Mouse (Mus musculus) testis, adult 2 months (tissue): ENCODE results near the gene Arl15. TPM values are rescaled to one million over a fixed set of nuclear protein-coding genes. Genes with fewer than 3 reads are reported as not detected.

Source experiments
- H3K27ac ChIP-seq: fragments of 200-500 bp; 2 replicates; pipeline ENCODE4 v1.5.1; 2012; ENCODE audit warnings: low read depth, low read length; ENCODE audit not compliant: control insufficient read depth, insufficient read depth
- H3K27me3 ChIP-seq: fragments of 200-500 bp; 2 replicates; pipeline ENCODE4 v1.6.1; 2012; ENCODE audit warnings: mild to moderate bottlenecking, low read length, moderate library complexity; ENCODE audit not compliant: control insufficient read depth, insufficient read depth
- H3K36me3 ChIP-seq: fragments of 200-500 bp; 2 replicates; pipeline ENCODE4 v1.6.1; 2012; ENCODE audit warnings: mild to moderate bottlenecking, low read length; ENCODE audit not compliant: control insufficient read depth, insufficient read depth
- H3K4me1 ChIP-seq: fragments of 200-500 bp; 2 replicates; pipeline ENCODE4 v1.6.1; 2012; ENCODE audit warnings: low read length; ENCODE audit not compliant: control insufficient read depth, insufficient read depth
- H3K4me3 ChIP-seq: fragments of 200-500 bp; 2 replicates; pipeline ENCODE4 v1.5.1; 2012; ENCODE audit warnings: low read depth, mild to moderate bottlenecking, low read length, moderate library complexity, mixed read lengths; ENCODE audit not compliant: control insufficient read depth
- CTCF ChIP-seq: fragments of 200-500 bp; IDR thresholded peaks from 2 replicates; pipeline ENCODE4 v1.5.1; 2012; ENCODE audit warnings: low read depth, mild to moderate bottlenecking, inconsistent platforms, low read length, moderate library complexity; ENCODE audit not compliant: control insufficient read depth, insufficient read depth, insufficient replicate concordance
- POLR2A ChIP-seq: fragments of 200-500 bp; IDR thresholded peaks from 2 replicates; pipeline ENCODE4 v1.6.1; 2012; ENCODE audit warnings: low read depth, mild to moderate bottlenecking, inconsistent platforms, low read length, moderate library complexity; ENCODE audit not compliant: control insufficient read depth
- polyA plus RNA-seq: library from polyadenylated mRNA; depleted of rRNA; stranded (reverse); fragments of >200 nt; gene quantifications from 2 replicates; pipeline ENCODE4 v1.2.3, GENCODE M21; 2012

Gene Arl15
- polyA plus RNA-seq, 1 experiment, result 2.0 TPM

DNA sequence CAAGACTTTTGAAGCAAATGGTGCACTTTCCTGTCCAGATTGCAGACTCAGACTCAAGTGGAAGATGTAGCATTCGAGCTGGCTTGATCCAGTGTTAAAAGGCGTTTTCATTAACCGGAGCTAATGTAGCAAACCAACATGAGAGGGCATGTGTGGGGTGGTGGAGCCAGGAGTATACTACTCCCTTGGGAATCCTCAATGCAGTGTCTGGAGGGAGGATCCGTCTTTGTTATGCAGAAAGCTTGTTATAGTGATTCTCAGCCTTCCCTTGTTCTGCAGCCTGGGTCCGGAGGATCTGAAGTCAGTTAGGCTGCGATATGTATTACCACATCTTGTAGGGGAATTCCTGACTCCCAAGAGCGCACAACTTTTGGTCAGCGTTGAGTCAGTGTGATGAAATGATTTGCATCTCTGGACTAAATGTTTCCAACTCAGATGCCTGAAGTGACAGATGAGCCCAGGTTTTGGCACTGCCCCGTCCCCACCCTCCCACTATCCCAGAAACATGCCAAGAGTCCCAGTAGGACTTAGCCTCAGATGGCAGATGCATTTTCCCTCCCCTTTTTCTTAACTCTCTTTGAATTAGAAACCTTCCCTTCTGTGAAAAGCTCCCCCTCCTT is 363.9 kb downstream of the Arl15 start:
- no peaks in the 10 kb centered on the region for H3K27me3 ChIP-seq
- no peak overlapping the region for H3K4me3 ChIP-seq
- no peak overlapping the region for H3K27ac ChIP-seq
- H3K4me1 ChIP-seq, result no peaks in the 10 kb centered on the region
- no peaks in the 10 kb centered on the region for H3K36me3 ChIP-seq
- no peak for TF ChIP-seq CTCF
- TF ChIP-seq POLR2A, result no peak

DNA sequence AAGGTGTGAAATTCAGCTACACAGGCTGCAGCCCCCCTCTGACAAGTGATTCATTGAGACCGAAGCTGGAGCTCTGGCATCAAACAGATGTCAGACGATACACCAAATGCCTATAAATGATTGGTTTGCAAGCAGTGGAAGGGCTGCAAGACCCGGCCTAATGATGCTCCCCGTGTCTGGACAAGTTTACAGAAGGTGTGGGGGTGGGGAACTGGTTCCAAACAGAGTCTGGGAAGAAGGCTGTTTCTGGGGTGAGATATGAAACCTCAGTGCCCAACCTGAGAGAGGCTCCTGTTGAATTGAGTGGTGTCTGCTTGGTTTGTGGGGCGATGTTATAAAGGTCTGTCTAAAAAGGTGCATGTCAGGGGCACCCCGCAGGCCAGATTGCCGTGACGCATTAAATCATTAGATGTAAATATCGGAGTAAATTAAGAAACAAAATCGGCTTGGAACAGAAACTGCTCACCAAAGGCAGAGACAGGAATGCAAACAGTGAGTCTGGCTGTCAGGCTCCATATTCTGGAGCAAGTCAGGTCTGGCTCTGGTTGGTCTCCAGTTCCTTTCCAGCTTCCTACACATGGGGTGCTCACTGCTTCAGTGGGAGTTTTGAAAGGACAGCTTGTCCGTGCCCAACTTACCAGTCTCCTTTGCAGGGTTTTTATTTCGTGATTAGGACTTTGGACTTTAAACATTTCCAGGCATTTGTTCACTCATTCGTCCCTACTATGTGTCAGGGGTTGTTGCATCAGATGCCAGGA is 365.5 kb downstream of the Arl15 start:
- no peak for TF ChIP-seq CTCF
- no peak for TF ChIP-seq POLR2A

DNA sequence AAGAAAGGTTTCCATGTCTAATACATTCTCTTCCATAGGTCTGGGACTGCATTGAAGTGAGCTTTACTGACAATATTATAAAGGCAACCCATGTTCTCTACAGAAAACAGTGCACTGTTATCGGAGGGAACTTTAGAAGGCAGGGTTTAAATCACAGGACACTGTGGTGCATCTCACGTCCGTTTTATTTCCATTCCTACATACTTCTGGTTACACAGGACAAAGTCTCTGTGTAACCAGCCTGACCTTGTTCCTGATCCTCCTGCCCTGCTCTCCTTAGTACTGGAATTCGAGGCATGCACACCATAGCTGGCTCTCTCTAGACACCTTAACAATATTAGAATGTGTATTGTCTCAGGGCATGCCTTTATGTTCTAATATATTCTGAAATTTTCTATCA is 368.4 kb downstream of the Arl15 start:
- Histone ChIP-seq H3K27ac (no peak overlapping the region), H3K27me3 (no peaks in the 10 kb centered on the region), H3K4me1 (no peaks in the 10 kb centered on the region), H3K4me3 (no peak overlapping the region), H3K36me3 (no peaks in the 10 kb centered on the region)
- TF ChIP-seq POLR2A (no peak), CTCF (no peak)

More for the DNA sequence above, 365.5 kb downstream of the Arl15 start:
- Histone ChIP-seq H3K27me3 (no peaks in the 10 kb centered on the region), H3K36me3 (no peaks in the 10 kb centered on the region), H3K4me3 (no peak overlapping the region), H3K4me1 (no peaks in the 10 kb centered on the region), H3K27ac (no peak overlapping the region)

DNA sequence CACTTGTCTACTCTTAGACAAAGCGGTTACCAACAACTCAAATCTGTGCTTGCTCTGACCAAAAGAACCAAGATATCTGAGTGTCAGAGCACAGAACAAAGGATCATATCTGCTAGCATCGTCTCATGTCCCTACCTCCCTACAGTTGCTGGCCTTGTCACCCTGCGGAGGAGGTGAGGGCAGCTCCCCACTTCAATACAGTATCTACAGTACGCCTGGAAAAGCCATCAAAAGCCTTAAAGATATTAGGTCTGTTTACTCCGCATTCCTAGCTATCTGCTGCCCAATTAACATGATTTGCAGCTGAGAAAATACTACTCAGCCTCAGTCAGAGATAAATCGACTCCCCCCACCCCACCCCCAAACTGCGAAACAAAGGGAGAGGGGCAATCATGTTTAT is 371.3 kb downstream of the Arl15 start:
- Histone ChIP-seq H3K27me3 (no peaks in the 10 kb centered on the region), H3K27ac (no peak overlapping the region), H3K4me3 (no peak overlapping the region), H3K4me1 (no peaks in the 10 kb centered on the region), H3K36me3 (no peaks in the 10 kb centered on the region)
- TF ChIP-seq CTCF (no peak), POLR2A (no peak)

DNA sequence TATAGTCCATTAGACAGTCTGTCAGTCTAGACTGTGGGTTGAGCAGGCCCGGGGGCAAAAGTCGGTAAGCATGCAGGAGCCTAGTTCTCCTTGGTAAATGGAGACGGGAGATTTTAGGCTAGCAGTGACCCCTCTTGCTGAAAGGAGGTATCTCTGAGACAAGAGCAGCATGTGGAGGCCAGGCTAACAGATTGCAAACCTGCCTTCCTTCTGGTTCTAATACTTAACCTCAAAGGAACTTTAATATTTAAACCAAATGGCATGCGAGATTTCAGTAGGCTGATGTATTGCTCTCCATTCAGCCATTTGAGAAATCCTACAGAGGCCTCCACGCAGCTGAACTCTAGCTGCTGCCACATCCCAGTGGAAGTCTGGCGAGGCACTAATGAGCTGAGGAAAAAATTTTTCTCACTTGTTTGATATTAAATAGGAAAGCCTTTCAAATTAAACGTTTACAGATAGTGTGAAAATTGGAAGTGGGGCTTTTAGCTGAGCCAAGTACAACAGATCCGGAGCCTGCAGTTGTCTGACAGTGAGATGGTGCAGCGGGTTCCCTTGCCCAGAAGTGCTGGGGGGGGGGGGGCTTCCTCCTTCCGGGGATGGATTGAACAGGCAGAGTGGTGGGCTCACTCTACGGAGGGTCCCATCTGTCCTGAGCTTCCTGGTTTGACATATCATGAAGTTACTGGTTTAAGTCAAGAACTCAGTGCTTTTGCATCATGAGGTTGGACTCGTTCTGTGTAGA is 372.3 kb downstream of the Arl15 start:
- TF ChIP-seq POLR2A (no peak), CTCF (no peak)
- Histone ChIP-seq H3K27me3 (no peaks in the 10 kb centered on the region), H3K4me3 (no peak overlapping the region), H3K27ac (no peak overlapping the region), H3K36me3 (no peaks in the 10 kb centered on the region), H3K4me1 (no peaks in the 10 kb centered on the region)

DNA sequence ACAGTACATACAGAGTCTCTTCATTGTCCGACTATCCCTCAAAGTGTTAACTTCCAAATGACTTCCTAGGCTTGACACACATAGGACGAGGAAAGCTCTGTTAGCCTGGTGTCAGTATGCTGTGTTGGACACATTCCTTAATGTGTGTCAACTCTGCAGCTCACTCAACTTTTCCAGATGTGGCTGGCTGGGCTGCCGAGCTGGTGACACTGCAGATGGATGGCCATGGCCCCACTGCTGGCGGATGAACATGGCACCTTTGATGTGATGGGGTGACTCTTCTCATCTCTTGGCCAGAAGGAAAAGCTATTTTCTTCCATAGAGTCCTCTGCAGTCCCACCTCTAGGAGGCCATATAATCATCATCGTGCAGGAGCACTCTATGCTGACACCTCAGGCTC is 375.8 kb downstream of the Arl15 start:
- no peak for TF ChIP-seq POLR2A
- TF ChIP-seq CTCF, result no peak
- Histone ChIP-seq H3K27me3 (no peaks in the 10 kb centered on the region), H3K36me3 (no peaks in the 10 kb centered on the region), H3K4me1 (no peaks in the 10 kb centered on the region), H3K4me3 (no peak overlapping the region), H3K27ac (no peak overlapping the region)

DNA sequence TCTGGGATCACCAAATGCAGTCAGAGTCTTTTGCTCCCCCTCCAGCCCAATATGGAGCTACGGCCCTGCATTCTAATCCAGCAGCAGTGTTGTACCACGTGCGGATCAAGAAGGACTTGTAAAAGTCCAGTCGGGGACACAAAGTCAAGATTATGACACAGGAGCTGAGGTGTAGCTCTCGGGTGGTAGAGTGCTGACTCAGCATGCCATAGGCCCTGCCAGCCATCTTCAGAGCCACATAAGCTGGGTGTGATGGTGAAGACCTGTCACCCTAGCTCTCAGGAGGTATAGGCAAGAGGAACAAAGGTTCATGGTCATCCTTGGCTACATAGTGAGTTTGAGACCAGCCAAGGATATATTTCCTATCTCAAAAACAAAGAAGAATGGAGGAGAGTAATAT is 377.2 kb downstream of the Arl15 start:
- Histone ChIP-seq H3K27me3 (no peaks in the 10 kb centered on the region), H3K36me3 (no peaks in the 10 kb centered on the region), H3K4me1 (no peaks in the 10 kb centered on the region), H3K4me3 (no peak overlapping the region), H3K27ac (no peak overlapping the region)
- no peak for TF ChIP-seq CTCF
